Mouse (Mus musculus) heart, embryonic 12.5 days (tissue): ENCODE results near the gene Gng2. TPM values are rescaled to one million over a fixed set of nuclear protein-coding genes. Genes with fewer than 3 reads are reported as not detected.

Source experiments
- ATAC-seq: fragments of 200-750 bp; cut with Nextera tagmentation; 2 replicates; pipeline ENCODE4 v1.8.0; 2017; ENCODE audit warnings: moderate TSS enrichment, moderate library complexity; ENCODE audit not compliant: insufficient number of reproducible peaks, low FRiP score
- H3K27ac ChIP-seq: fragments of 300-500 bp; sonication (generic); 2 replicates; pipeline ENCODE4 v1.5.1; 2016; ENCODE audit warnings: mild to moderate bottlenecking, moderate library complexity; ENCODE audit not compliant: poor library complexity, severe bottlenecking
- H3K27me3 ChIP-seq: fragments of 300-500 bp; sonication (generic); replicated peaks from 2 replicates; pipeline ENCODE4 v1.6.1; 2016; ENCODE audit warnings: mild to moderate bottlenecking, moderate library complexity
- H3K36me3 ChIP-seq: fragments of 300-500 bp; sonication (generic); 2 replicates; pipeline ENCODE4 v1.6.1; 2016; ENCODE audit warnings: mild to moderate bottlenecking, moderate library complexity
- H3K4me1 ChIP-seq: fragments of 300-500 bp; sonication (generic); replicated peaks from 2 replicates; pipeline ENCODE4 v1.6.1; 2016; ENCODE audit warnings: mild to moderate bottlenecking
- H3K4me2 ChIP-seq: fragments of 300-500 bp; sonication (generic); 2 replicates; pipeline ENCODE4 v1.6.1; 2016; ENCODE audit warnings: mild to moderate bottlenecking, moderate library complexity
- H3K4me3 ChIP-seq: fragments of 300-500 bp; sonication (generic); 2 replicates; pipeline ENCODE4 v1.5.1; 2016; ENCODE audit warnings: mild to moderate bottlenecking
- H3K9ac ChIP-seq: fragments of 300-500 bp; sonication (generic); 2 replicates; pipeline ENCODE4 v1.6.1; 2016; ENCODE audit warnings: mild to moderate bottlenecking, moderate library complexity
- H3K9me3 ChIP-seq: fragments of 300-500 bp; sonication (generic); replicated peaks from 2 replicates; pipeline ENCODE4 v1.6.1; 2016; ENCODE audit warnings: mild to moderate bottlenecking, moderate library complexity
- WGBS: fragments of 180-500 bp; shearing (Covaris S2); methylation state at CpG from one replicate; pipeline ENCODE4 v1.1.7; 2016; 5-methylcytosine and 5-hydroxymethylcytosine counted together
- polyA plus RNA-seq: library from polyadenylated mRNA; unstranded; fragments of >200 nt; fragmentation: Nextera tagmentation; extraction: Ambion mirVana; gene quantifications from 2 replicates; pipeline ENCODE4 v1.2.1, GENCODE M21; 2016

Gng2 gene
- polyA plus RNA-seq, 1 experiment from 2014 or later: 31.2 TPM

- 72% methylated on average over 15 of the region's 15 CpGs for WGBS
- no peak for ATAC-seq
- H3K27me3 ChIP-seq: no peaks in the 10 kb centered on the region
- no peak overlapping the region for H3K4me3 ChIP-seq
- H3K4me2 ChIP-seq: no peak overlapping the region
- H3K36me3 ChIP-seq: no peaks in the 10 kb centered on the region
- H3K27ac ChIP-seq: no peak overlapping the region
- H3K9me3 ChIP-seq: no peaks in the 10 kb centered on the region; the same call in 1 of the 2 replicates
- H3K9ac ChIP-seq: no peak overlapping the region
- 0 out of 2 replicates have a peak, but pooled peaks cover 9% of the 10 kb centered on the region for H3K4me1 ChIP-seq
Measured at GRCm38 (mm10) chr14:19961924-19962915, 15.2 kb downstream of the Gng2 start.

DNA sequence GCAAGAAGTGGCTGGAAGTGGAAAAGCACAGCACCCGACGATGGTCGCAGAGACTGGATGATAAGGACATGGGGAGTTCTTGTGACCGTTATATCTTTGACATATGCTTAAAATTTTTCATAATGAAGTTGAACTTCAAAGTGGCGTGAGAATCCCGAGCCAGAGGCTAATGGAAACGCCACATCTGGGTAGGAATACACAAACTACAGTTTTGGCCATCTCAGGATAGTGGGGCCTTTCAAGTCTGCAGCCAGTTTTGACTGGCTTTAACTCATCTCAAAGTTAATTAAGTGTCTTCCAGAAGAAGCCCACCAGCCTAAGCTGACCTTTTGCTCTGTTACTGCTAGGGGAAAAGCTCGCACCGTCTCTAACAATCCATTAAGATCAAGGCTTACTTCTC, 17.6 kb downstream of the Gng2 start:
- no peak overlapping the region for H3K4me3 ChIP-seq
- H3K36me3 ChIP-seq: no peaks in the 10 kb centered on the region
- no peak overlapping the region for H3K27ac ChIP-seq
- 56% methylated on average over 9 of the region's 9 CpGs for WGBS
- H3K9me3 ChIP-seq: no peaks in the 10 kb centered on the region
- H3K9ac ChIP-seq: no peak overlapping the region
- H3K27me3 ChIP-seq: no peaks in the 10 kb centered on the region
- no peak for ATAC-seq
- H3K4me2 ChIP-seq: no peak overlapping the region
- H3K4me1 ChIP-seq: 0 out of 2 replicates have a peak, but pooled peaks cover 4% of the 10 kb centered on the region

GRCm38 (mm10) chr14:19955077-19955476, 22.4 kb downstream of the Gng2 start:
- Histone ChIP-seq H3K27me3 (no peaks in the 10 kb centered on the region), H3K4me2 (no peak overlapping the region), H3K27ac (no peak overlapping the region), H3K4me3 (no peak overlapping the region), H3K4me1 (peaks cover 8% of the 10 kb centered on the region), H3K9ac (no peak overlapping the region), H3K36me3 (no peaks in the 10 kb centered on the region), H3K9me3 (no peaks in the 10 kb centered on the region)
- no peak for ATAC-seq
- WGBS: 81% methylated on average over 7 of the region's 7 CpGs

DNA sequence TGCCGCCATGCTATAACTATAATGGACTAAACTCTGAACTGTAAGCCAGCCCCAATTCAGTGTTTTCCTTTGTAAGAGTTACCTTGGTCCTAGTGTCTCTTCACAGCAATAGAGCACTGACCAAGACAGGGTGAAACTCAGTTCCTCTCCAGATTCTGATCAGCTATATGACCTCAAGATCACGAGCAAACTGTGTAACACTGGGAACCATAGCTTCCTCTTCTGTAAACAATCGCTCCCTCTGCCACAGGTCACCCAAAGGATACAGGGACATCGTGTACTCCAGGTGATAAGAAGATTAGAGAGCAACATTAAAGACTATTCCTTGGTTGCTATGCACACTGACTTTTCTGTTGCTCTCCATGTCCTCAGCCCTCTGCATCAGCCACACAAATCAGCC, 26.6 kb downstream of the Gng2 start:
- H3K4me1 ChIP-seq: peaks cover 8% of the 10 kb centered on the region
- 72% methylated on average over 4 of the region's 4 CpGs for WGBS
- H3K4me3 ChIP-seq: no peak overlapping the region
- no peaks in the 10 kb centered on the region for H3K27me3 ChIP-seq
- H3K27ac ChIP-seq: no peak overlapping the region
- no peaks in the 10 kb centered on the region for H3K9me3 ChIP-seq
- H3K4me2 ChIP-seq: no peak overlapping the region
- no peak for ATAC-seq
- no peaks in the 10 kb centered on the region for H3K36me3 ChIP-seq
- H3K9ac ChIP-seq: no peak overlapping the region

DNA sequence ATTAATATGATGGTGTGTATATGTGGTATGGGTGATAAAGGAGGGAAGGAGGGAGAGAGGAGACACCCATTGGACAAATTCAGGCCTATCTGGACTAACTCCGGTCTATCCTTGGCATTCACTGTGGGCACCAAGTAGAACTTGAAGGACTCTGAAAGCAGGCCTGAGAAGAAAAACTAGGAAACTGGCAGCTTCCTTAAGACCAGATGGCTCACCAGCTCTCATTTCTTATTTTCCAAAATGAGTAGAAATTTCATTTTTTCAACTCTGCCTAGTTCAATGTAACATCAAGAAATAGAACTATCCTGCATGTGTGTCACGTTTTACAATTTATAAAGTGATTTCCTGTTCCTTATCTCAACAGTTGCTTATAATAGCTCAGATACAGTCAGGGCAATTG, 28.0 kb downstream of the Gng2 start:
- no peaks in the 10 kb centered on the region for H3K36me3 ChIP-seq
- no peak overlapping the region for H3K4me2 ChIP-seq
- peaks cover 17% of the 10 kb centered on the region for H3K4me1 ChIP-seq
- ATAC-seq: no peak
- H3K27me3 ChIP-seq: no peaks in the 10 kb centered on the region
- WGBS: 61% methylated on average over 2 of the region's 2 CpGs
- no peak overlapping the region for H3K9ac ChIP-seq
- no peaks in the 10 kb centered on the region for H3K9me3 ChIP-seq
- H3K4me3 ChIP-seq: no peak overlapping the region
- H3K27ac ChIP-seq: no peak overlapping the region

DNA sequence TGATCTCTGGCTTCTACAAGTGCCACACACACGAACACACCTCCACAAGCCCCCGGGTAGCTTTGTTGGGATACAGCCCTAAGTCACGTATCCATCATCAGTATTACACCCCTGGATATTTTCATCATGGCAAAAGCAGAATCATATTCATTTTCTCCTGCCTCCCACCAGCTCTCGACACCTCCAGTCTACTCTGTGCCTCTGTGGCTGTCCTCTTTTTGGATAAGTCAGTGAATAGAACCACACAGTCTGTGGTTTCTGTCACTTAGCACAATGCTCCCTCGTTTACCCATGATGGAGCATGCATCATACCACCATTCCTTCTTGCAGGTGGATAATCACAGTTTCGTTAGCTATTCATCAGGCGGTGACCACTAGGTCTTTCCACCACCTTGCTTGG, 31.2 kb downstream of the Gng2 start:
- ATAC-seq: no peak
- H3K4me1 ChIP-seq: peaks cover 30% of the 10 kb centered on the region
- WGBS: 81% methylated on average over 7 of the region's 7 CpGs

GRCm38 (mm10) chr14:19942732-19943131, 34.7 kb downstream of the Gng2 start:
- no peaks in the 10 kb centered on the region for H3K36me3 ChIP-seq
- WGBS: 39% methylated on average over 3 of the region's 3 CpGs
- H3K9me3 ChIP-seq: no peaks in the 10 kb centered on the region
- peak overlapping the region; percentile 15; the same call in 1 of the 2 replicates for H3K4me2 ChIP-seq
- peaks cover 23% of the 10 kb centered on the region for H3K4me1 ChIP-seq
- H3K27ac ChIP-seq: peak overlapping the region; percentile 81; the same call in 1 of the 2 replicates
- no peak for ATAC-seq
- no peaks in the 10 kb centered on the region for H3K27me3 ChIP-seq
- H3K9ac ChIP-seq: no peak overlapping the region
- H3K4me3 ChIP-seq: no peak overlapping the region

More for the DNA sequence above, 31.2 kb downstream of the Gng2 start:
- H3K27me3 ChIP-seq: no peaks in the 10 kb centered on the region
- H3K27ac ChIP-seq: no peak overlapping the region
- no peak overlapping the region for H3K4me2 ChIP-seq
- H3K4me3 ChIP-seq: no peak overlapping the region
- no peaks in the 10 kb centered on the region for H3K9me3 ChIP-seq
- H3K9ac ChIP-seq: no peak overlapping the region
- no peaks in the 10 kb centered on the region for H3K36me3 ChIP-seq

DNA sequence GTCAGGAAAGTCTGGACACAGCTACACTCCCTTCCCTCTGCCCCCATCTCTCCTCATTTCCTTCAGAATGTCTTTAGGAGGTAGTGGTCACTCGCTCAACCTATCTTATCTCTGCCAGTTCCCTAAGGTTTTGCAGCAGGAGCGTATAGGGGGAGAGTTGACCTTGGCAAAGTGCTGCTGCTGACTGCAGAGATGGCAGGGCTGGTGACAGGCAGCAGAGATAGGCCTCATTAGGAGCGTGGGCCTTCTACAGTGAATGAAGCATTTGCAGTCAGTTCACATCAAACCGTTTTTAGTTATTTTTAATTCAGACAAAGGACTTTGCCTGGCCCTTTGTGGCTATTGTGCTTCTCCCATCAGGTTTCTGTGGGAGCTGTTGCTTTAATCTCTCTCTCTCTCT, 35.1 kb downstream of the Gng2 start:
- 6% methylated on average over 4 of the region's 4 CpGs for WGBS
- Histone ChIP-seq H3K27ac (peak overlapping the region; percentile 81), H3K4me3 (no peak overlapping the region), H3K27me3 (no peaks in the 10 kb centered on the region), H3K36me3 (no peaks in the 10 kb centered on the region), H3K9me3 (no peaks in the 10 kb centered on the region), H3K4me2 (peak overlapping the region; percentile 15), H3K4me1 (peaks cover 23% of the 10 kb centered on the region), H3K9ac (no peak overlapping the region)
- peak; percentile 57; the same call in 1 of the 2 replicates for ATAC-seq

DNA sequence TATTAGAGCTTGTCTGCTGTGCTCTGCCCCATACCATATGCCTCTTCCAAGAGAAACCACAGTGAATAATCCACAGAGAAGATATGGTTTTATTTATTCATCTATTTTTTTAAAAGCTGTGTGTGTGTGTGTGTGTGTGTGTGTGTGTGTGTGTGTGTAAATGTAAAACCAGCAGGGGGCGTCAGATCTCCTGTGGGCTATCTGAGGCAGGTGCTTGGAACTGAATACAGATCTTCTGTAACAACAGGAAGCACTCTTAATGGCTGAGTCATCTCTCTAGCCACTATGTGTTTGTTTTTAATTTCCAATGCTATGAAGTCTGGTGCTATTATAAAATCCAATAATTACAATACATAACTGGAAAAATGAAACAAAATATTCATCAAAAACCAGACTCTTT, 37.4 kb downstream of the Gng2 start:
- no peak overlapping the region for H3K27ac ChIP-seq
- WGBS: 75% methylated on average over 1 of the region's 1 CpGs
- H3K9ac ChIP-seq: no peak overlapping the region
- no peaks in the 10 kb centered on the region for H3K27me3 ChIP-seq
- no peak for ATAC-seq
- no peak overlapping the region for H3K4me3 ChIP-seq
- H3K9me3 ChIP-seq: 0 out of 2 replicates have a peak, but pooled peaks cover 4% of the 10 kb centered on the region
- no peak overlapping the region for H3K4me2 ChIP-seq
- H3K36me3 ChIP-seq: no peaks in the 10 kb centered on the region
- peaks cover 17% of the 10 kb centered on the region for H3K4me1 ChIP-seq

GRCm38 (mm10) chr14:19938545-19938944, 38.9 kb downstream of the Gng2 start:
- H3K27ac ChIP-seq: no peak overlapping the region
- ATAC-seq: no peak
- no peak overlapping the region for H3K4me2 ChIP-seq
- 0 out of 2 replicates have a peak, but pooled peaks cover 4% of the 10 kb centered on the region for H3K9me3 ChIP-seq
- H3K4me1 ChIP-seq: peaks cover 20% of the 10 kb centered on the region
- H3K27me3 ChIP-seq: no peaks in the 10 kb centered on the region
- no peak overlapping the region for H3K4me3 ChIP-seq
- 84% methylated on average over 5 of the region's 5 CpGs for WGBS
- H3K9ac ChIP-seq: no peak overlapping the region
- no peaks in the 10 kb centered on the region for H3K36me3 ChIP-seq

- Histone ChIP-seq H3K4me3 (no peak overlapping the region), H3K36me3 (no peaks in the 10 kb centered on the region), H3K4me1 (peaks cover 14% of the 10 kb centered on the region), H3K27ac (no peak overlapping the region), H3K9ac (no peak overlapping the region), H3K27me3 (no peaks in the 10 kb centered on the region), H3K9me3 (0 out of 2 replicates have a peak, but pooled peaks cover 4% of the 10 kb centered on the region), H3K4me2 (no peak overlapping the region)
- WGBS: 86% methylated on average over 3 of the region's 3 CpGs
- no peak for ATAC-seq
Measured at GRCm38 (mm10) chr14:19935084-19935483, 42.3 kb downstream of the Gng2 start.
